Mouse (Mus musculus) left cerebral cortex, postnatal 14 days (tissue): ENCODE measurements at regions not wholly inside any gene's neighbourhood (a gene's known extent, or its start where the extent isn't known, plus 50 kb on each side); places are given as distances from the start of the nearest gene placed in this dataset.

ENCODE experiments used
- DNase-seq, 2 experiments: peaks; one replicate each; pipeline ENCODE4 v3.0.0; 2021 to 2022; ENCODE audit warnings: low spot score in 2 of 2, mixed read lengths in 1 of 2
- intact Hi-C: fragments of 180-260 bp; cut with DNase I; formaldehyde crosslinking; loops from one replicate; pipeline ENCODE4 v1.15.1; 2025

- DNase-seq: no peak
- intact Hi-C loops: no loop called here
These were observed 55.3 kb upstream of the Plcb1 start for GRCm38 (mm10) chr2:134730547-134730946.

- intact Hi-C loops: no loop called here
- DNase-seq: no peak
These were observed 59.2 kb upstream of the Plcb1 start for GRCm38 (mm10) chr2:134726713-134727112.

GRCm38 (mm10) chr2:134724071-134724470, 61.8 kb upstream of the Plcb1 start:
- no peak for DNase-seq
- intact Hi-C loops: no loop called here

- DNase-seq: peak in 1 of 2 experiments; percentile 7
- intact Hi-C loops: no loop called here
These were observed 68.0 kb upstream of the Plcb1 start for GRCm38 (mm10) chr2:134717815-134718362.

- no peak for DNase-seq
These were observed 69.3 kb upstream of the Plcb1 start for GRCm38 (mm10) chr2:134716531-134716930.

GRCm38 (mm10) chr2:134714001-134714400, 70.1 kb upstream of the Tmx4 start:
- no peak for DNase-seq
- intact Hi-C loops: no loop called here

More at GRCm38 (mm10) chr2:134716531-134716930, 69.3 kb upstream of the Plcb1 start:
- intact Hi-C loops: no loop called here

- intact Hi-C loops: no loop called here
- no peak for DNase-seq
These were observed 64.8 kb upstream of the Tmx4 start for GRCm38 (mm10) chr2:134708754-134709153.

GRCm38 (mm10) chr2:134703067-134703466, 59.1 kb upstream of the Tmx4 start:
- intact Hi-C loops: no loop called here
- no peak for DNase-seq

GRCm38 (mm10) chr2:134697424-134697823, 53.5 kb upstream of the Tmx4 start:
- no peak for DNase-seq
- intact Hi-C loops: no loop called here

- intact Hi-C loops: no loop called here
These were observed 52.4 kb upstream of the Tmx4 start for GRCm38 (mm10) chr2:134696394-134696793.

More at GRCm38 (mm10) chr2:134696394-134696793, 52.4 kb upstream of the Tmx4 start:
- no peak for DNase-seq
